Comparison of ENCODE assay signal across 8 mouse cellular contexts in the genomic region with DNA sequence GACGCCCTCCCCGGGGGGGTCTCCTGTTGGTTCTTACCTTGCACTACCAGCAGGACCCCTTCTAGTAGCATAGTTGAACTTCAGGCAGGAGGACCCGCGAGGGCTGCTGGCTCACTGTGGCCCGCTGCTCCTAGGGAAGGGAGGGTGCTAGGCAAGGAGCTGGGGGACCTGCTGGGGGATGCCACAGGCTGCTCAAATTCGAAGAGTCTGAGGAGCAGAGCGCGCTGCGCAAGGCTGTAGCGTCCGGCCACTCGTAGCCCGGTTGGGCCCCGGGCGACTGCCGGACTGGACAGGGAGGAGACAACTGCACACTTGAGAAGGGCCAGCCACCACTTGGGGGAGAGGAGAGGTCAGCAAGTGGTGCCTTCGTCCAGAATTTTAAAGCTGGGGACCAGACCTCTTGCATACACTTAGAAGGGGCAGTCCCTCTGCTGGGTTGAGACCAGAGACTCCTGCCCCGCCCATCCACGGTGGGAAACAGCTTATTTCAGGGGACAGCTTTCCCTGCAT. TPM values are rescaled to one million over a fixed set of nuclear protein-coding genes. Genes with fewer than 3 reads are reported as not detected.
DNase-seq lines count a peak whose midpoint lies in the region; ATAC-seq lines count a peak whose summit lies in the region.

Gene Mamdc2, minus strand, starts transcription at position 455 of the 510 bp plus-strand sequence.

- DNase-seq in gastrocnemius, adult 18-20 months (ENCODE audit: low spot score), result peak; percentile 9
- no peak for DNase-seq in gastrocnemius, postnatal 25 days
- DNase-seq in adipocyte (ENCODE audit: low spot score), result peak; percentile 13
- DNase-seq in embryonic facial prominence, embryonic 11.5 days (ENCODE audit: low spot score), result peak; percentile 39
- peak; percentile 23 to 39 for DNase-seq in heart, postnatal 36 days
- peak; percentile 51 for DNase-seq in testis, postnatal 10 days (ENCODE audit: low spot score)

- peak; percentile 59 for ATAC-seq in embryonic facial prominence, embryonic 11.5 days (replicated peaks; ENCODE audit: insufficient number of reproducible peaks, low FRiP score, low TSS enrichment, low read depth)
- peak; percentile 52; the same call in 1 of the 2 replicates for ATAC-seq in limb, embryonic 15.5 days (ENCODE audit: insufficient number of reproducible peaks, low FRiP score, low TSS enrichment, low read depth)
- peak; percentile 78 for ATAC-seq in midbrain, embryonic 12.5 days (ENCODE audit: low FRiP score, low read depth)

- H3K4me2 ChIP-seq in embryonic facial prominence, embryonic 11.5 days (ENCODE audit: low read depth, low read length), result peak within 1 kb of the TSS; percentile 63
- H3K4me2 ChIP-seq in limb, embryonic 15.5 days, result peak within 1 kb of the TSS; percentile 91
- peak within 1 kb of the TSS; percentile 95 for H3K4me2 ChIP-seq in midbrain, embryonic 12.5 days (replicated peaks)

- peak within 1 kb of the TSS; percentile 33 for H3K9ac ChIP-seq in embryonic facial prominence, embryonic 11.5 days (replicated peaks; ENCODE audit: low read length)
- 0 out of 2 replicates have a peak within 1 kb of the TSS, but pooled peaks have one; percentile 7 for H3K9ac ChIP-seq in limb, embryonic 15.5 days
- H3K9ac ChIP-seq in midbrain, embryonic 12.5 days (replicated peaks), result peak within 1 kb of the TSS; percentile 48

- no peaks in the 10 kb centered on the region for H3K27me3 ChIP-seq in embryonic facial prominence, embryonic 11.5 days (ENCODE audit: control insufficient read depth, insufficient read depth, low read length)
- no peaks in the 10 kb centered on the region; the same call in 1 of the 2 replicates for H3K27me3 ChIP-seq in limb, embryonic 15.5 days
- peaks cover 37% of the 10 kb centered on the region for H3K27me3 ChIP-seq in midbrain, embryonic 12.5 days

- H3K4me3 ChIP-seq in embryonic facial prominence, embryonic 11.5 days (ENCODE audit: low read depth, low read length), result peak within 1 kb of the TSS; percentile 27
- peak within 1 kb of the TSS; percentile 41 for H3K4me3 ChIP-seq in limb, embryonic 15.5 days
- peak within 1 kb of the TSS; percentile 45 for H3K4me3 ChIP-seq in midbrain, embryonic 12.5 days

- H3K36me3 ChIP-seq in embryonic facial prominence, embryonic 11.5 days (replicated peaks; ENCODE audit: control insufficient read depth, insufficient read depth, low read depth, low read length), result no peaks in the 10 kb centered on the region
- no peaks in the 10 kb centered on the region for H3K36me3 ChIP-seq in limb, embryonic 15.5 days
- no peaks in the 10 kb centered on the region for H3K36me3 ChIP-seq in midbrain, embryonic 12.5 days

- H3K27ac ChIP-seq in embryonic facial prominence, embryonic 11.5 days (replicated peaks; ENCODE audit: low read depth, low read length), result no peak within 1 kb of the TSS
- H3K27ac ChIP-seq in limb, embryonic 15.5 days, result no peak within 1 kb of the TSS
- no peak within 1 kb of the TSS for H3K27ac ChIP-seq in midbrain, embryonic 12.5 days (replicated peaks)

- H3K9me3 ChIP-seq in embryonic facial prominence, embryonic 11.5 days (replicated peaks; ENCODE audit: control insufficient read depth, low read length), result no peaks in the 10 kb centered on the region
- no peaks in the 10 kb centered on the region for H3K9me3 ChIP-seq in limb, embryonic 15.5 days
- H3K9me3 ChIP-seq in midbrain, embryonic 12.5 days, result no peaks in the 10 kb centered on the region; the same call in 1 of the 2 replicates

- WGBS in embryonic facial prominence, embryonic 11.5 days, result under 1% methylated on average over 19 of the region's 19 CpGs
- WGBS in limb, embryonic 15.5 days, result under 1% methylated on average over 19 of the region's 19 CpGs
- 0% methylated on average over 18 of the region's 19 CpGs for WGBS in midbrain, embryonic 12.5 days

- H3K4me1 ChIP-seq in embryonic facial prominence, embryonic 11.5 days (ENCODE audit: control insufficient read depth, insufficient read depth, low read length), result no peaks in the 10 kb centered on the region
- peaks cover 15% of the 10 kb centered on the region for H3K4me1 ChIP-seq in limb, embryonic 15.5 days
- peaks cover 17% of the 10 kb centered on the region for H3K4me1 ChIP-seq in midbrain, embryonic 12.5 days

- intact Hi-C loops in heart, postnatal 36 days (cut with DNase I), result no loop called here

RNA-seq across cellular contexts. Expression of gene Mamdc2, which starts in this region (rescaled TPM):
- total RNA-seq in gastrocnemius, adult 18-20 months (2021), result 1 to 10 TPM; 1.1 to 2.3 TPM
- 1 to 10 TPM in 1 of 2 experiments, under 1 TPM in 1; 0.78 to 1.1 TPM for total RNA-seq in gastrocnemius, postnatal 25 days (2021)
- polyA plus RNA-seq in embryonic facial prominence, embryonic 11.5 days (2014; fragmentation: Nextera tagmentation; extraction: Ambion mirVana), result 1.2 and 1.7 TPM in 2 replicates
- 1 to 10 TPM; 2.0 to 2.6 TPM for total RNA-seq in heart, postnatal 36 days (2021)
- polyA plus RNA-seq in limb, embryonic 15.5 days (2015; fragmentation: Nextera tagmentation; extraction: Ambion mirVana), result 3.4 and 4.8 TPM in 2 replicates
- polyA plus RNA-seq in midbrain, embryonic 12.5 days (2016; fragmentation: Nextera tagmentation; extraction: Ambion mirVana), result 1.6 and 2.5 TPM in 2 replicates
